Mouse (Mus musculus): ENCODE measurements around the gene Ifitm5. TPM values are rescaled to one million over a fixed set of nuclear protein-coding genes. Genes with fewer than 3 reads are reported as not detected.
A peak's percentile ranks its signal among the peaks of the same experiment; 100 is the strongest.

Ifitm5 gene
- polyA plus RNA-seq, 1 experiment: 1.8 TPM

DNA sequence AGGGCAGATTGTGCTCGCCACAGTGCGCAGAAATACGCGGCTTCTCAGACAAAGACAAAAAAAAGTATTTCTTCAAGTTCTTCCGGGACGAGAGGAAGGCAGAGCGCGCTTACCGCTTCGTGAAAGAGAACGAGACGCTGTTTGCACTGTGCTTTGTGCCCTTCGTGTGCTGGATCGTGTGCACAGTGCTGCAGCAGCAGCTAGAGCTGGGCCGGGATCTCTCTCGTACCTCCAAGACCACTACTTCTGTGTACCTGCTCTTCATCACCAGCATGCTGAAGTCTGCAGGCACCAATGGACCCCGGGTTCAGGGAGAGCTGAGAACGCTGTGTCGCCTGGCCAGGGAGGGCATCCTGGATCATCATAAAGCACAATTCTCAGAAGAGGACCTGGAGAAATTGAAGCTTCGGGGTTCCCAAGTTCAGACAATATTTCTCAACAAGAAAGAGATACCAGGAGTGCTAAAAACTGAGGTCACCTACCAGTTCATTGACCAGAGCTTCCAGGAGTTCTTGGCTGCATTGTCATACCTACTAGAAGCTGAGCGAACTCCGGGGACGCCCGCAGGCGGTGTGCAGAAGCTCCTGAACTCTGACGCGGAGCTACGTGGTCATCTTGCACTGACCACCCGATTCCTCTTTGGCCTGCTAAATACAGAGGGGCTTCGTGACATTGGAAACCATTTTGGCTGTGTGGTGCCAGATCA, 26.9 kb downstream of the Ifitm5 start:
- Histone ChIP-seq H3K9ac (ENCODE audit: low read depth, poor library complexity, severe bottlenecking) (0 out of 2 replicates have a peak overlapping the region, but pooled peaks have one; percentile 11), H3K27ac (ENCODE audit: insufficient read depth, low read length) (no peak overlapping the region), H3K27me3 (ENCODE audit: control insufficient read depth, insufficient read depth, low read length, poor library complexity, severe bottlenecking) (no peaks in the 10 kb centered on the region), H3K4me3 (ENCODE audit: low read depth, low read length) (peak overlapping the region; percentile 53), H3K36me3 (ENCODE audit: control insufficient read depth, insufficient read depth, low read length, poor library complexity, severe bottlenecking) (no peaks in the 10 kb centered on the region), H3K4me1 (ENCODE audit: control insufficient read depth, insufficient read depth, low read length) (no peaks in the 10 kb centered on the region), H3K9me3 (replicated peaks; ENCODE audit: control insufficient read depth, insufficient read depth, low read length, poor library complexity, severe bottlenecking) (no peaks in the 10 kb centered on the region)
- TF ChIP-seq CTCF (IDR thresholded peaks at IDR 0.05; ENCODE audit: low read depth, low read length): no peak
- no peak for TF ChIP-seq POLR2A (IDR thresholded peaks at IDR 0.05; ENCODE audit: insufficient read depth, low read length)
- no peak for TF ChIP-seq EP300 (IDR thresholded peaks at IDR 0.05; ENCODE audit: insufficient read depth, low read depth, low read length)

DNA sequence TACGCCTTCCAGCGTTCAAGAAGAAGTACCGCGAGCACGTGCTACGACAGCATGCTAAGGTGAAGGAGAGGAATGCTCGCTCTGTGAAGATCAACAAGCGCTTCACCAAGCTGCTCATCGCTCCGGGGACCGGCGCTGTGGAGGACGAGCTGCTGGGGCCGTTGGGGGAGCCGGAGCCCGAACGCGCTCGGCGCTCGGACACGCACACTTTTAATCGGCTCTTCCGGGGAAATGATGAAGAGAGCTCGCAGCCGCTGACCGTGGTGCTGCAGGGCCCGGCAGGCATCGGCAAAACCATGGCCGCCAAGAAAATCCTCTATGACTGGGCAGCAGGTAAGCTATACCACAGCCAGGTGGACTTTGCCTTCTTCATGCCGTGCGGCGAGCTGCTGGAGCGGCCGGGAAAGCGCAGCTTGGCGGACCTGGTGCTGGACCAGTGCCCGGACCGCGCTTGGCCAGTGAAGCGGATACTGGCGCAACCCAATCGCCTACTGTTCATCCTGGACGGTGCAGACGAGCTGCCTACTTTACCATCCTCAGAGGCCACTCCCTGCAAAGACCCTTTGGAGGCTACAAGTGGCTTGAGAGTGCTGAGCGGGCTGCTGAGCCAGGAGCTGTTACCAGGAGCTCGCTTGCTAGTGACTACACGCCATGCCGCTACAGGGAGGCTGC, 27.6 kb downstream of the Ifitm5 start:
- TF ChIP-seq CTCF (IDR thresholded peaks at IDR 0.05; ENCODE audit: low read depth, low read length) (no peak), POLR2A (IDR thresholded peaks at IDR 0.05; ENCODE audit: insufficient read depth, low read length) (no peak)
- no peaks in the 10 kb centered on the region for H3K9me3 ChIP-seq (replicated peaks; ENCODE audit: control insufficient read depth, insufficient read depth, low read length, poor library complexity, severe bottlenecking)
- H3K27me3 ChIP-seq (ENCODE audit: control insufficient read depth, insufficient read depth, low read length, poor library complexity, severe bottlenecking): no peaks in the 10 kb centered on the region
- H3K9ac ChIP-seq (ENCODE audit: low read depth, poor library complexity, severe bottlenecking): peak overlapping the region; percentile 11; the same call in 1 of the 2 replicates
- no peak overlapping the region for H3K27ac ChIP-seq (ENCODE audit: insufficient read depth, low read length)
- peak overlapping the region; percentile 53 for H3K4me3 ChIP-seq (ENCODE audit: low read depth, low read length)
- H3K36me3 ChIP-seq (ENCODE audit: control insufficient read depth, insufficient read depth, low read length, poor library complexity, severe bottlenecking): no peaks in the 10 kb centered on the region
- H3K4me1 ChIP-seq (ENCODE audit: control insufficient read depth, insufficient read depth, low read length): no peaks in the 10 kb centered on the region

DNA sequence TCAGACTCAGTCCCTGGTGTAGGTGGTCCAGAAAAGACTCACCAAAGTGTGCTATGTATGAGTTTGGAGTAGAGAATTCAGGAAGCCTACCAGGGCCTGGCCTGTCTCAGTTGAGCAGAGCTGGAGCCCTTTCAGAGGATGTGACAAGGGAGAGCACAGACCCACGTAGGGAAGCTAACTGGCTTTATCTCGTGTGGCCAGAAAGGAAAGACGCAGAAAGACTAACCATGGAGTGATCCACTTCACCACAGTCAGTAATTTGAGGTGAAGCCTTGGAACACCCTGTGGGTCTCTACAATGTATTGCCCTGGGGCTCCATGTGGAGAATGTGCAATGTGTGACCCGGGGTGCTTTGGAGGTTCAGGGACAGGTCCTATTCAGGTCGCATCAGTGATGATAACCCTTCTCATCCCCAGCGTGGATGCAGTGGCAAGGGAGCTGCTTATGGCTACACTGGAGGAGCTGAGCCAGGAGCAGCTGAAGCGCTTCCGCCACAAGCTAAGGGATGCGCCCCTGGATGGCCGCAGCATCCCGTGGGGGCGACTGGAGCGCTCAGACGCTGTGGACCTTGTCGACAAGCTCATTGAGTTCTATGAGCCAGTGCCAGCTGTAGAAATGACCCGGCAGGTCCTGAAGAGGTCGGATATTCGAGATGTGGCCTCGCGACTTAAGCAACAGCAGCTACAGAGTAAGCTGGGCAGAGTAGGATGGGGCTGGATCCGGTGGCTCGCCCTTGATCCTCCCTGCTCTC, 28.7 kb downstream of the Ifitm5 start:
- H3K9me3 ChIP-seq (replicated peaks; ENCODE audit: control insufficient read depth, insufficient read depth, low read length, poor library complexity, severe bottlenecking): no peaks in the 10 kb centered on the region
- no peak overlapping the region for H3K9ac ChIP-seq (ENCODE audit: low read depth, poor library complexity, severe bottlenecking)
- no peaks in the 10 kb centered on the region for H3K36me3 ChIP-seq (ENCODE audit: control insufficient read depth, insufficient read depth, low read length, poor library complexity, severe bottlenecking)
- H3K4me1 ChIP-seq (ENCODE audit: control insufficient read depth, insufficient read depth, low read length): no peaks in the 10 kb centered on the region
- no peak overlapping the region for H3K4me3 ChIP-seq (ENCODE audit: low read depth, low read length)
- H3K27ac ChIP-seq (ENCODE audit: insufficient read depth, low read length): no peak overlapping the region
- H3K27me3 ChIP-seq (ENCODE audit: control insufficient read depth, insufficient read depth, low read length, poor library complexity, severe bottlenecking): no peaks in the 10 kb centered on the region
- TF ChIP-seq EP300 (IDR thresholded peaks at IDR 0.05; ENCODE audit: insufficient read depth, low read depth, low read length) (no peak), CTCF (IDR thresholded peaks at IDR 0.05; ENCODE audit: low read depth, low read length) (no peak), POLR2A (IDR thresholded peaks at IDR 0.05; ENCODE audit: insufficient read depth, low read length) (no peak)

DNA sequence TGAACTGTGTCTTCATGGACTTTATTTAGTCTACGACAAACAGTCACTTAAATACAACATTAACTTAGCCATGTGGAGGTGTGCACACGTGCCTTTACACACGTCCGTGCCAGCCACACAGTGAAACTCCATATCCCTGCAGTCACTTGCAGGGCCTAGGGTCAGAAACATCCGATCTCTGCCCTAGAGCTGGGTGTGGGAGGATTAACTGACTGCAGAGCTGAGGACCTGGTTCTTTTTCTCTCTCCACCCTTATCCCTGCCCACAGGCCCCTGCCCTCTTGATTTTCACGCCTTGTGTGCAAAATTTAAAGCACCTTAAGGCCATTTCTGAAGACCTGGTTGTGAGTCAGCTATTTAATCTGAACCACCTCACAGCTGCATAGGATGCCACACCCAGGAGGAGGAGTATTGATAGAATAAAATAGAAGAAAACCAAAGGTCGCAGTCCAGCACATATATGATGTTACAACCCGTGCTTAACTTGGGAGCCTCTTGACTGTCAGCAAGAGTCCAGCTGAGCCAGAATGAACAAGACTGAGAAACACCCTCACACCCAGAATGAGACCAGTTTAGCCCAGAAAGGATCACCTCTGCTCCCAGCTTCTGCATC, 29.6 kb downstream of the Ifitm5 start, which contains the start of gene Nlrp6:
Gene Nlrp6, plus strand, starts transcription at position 485 of the 612 bp plus-strand sequence.
- H3K9me3 ChIP-seq (replicated peaks; ENCODE audit: control insufficient read depth, insufficient read depth, low read length, poor library complexity, severe bottlenecking): no peaks in the 10 kb centered on the region
- no peak within 1 kb of the TSS for H3K9ac ChIP-seq (ENCODE audit: low read depth, poor library complexity, severe bottlenecking)
- no peak within 1 kb of the TSS for H3K27ac ChIP-seq (ENCODE audit: insufficient read depth, low read length)
- H3K36me3 ChIP-seq (ENCODE audit: control insufficient read depth, insufficient read depth, low read length, poor library complexity, severe bottlenecking): no peaks in the 10 kb centered on the region
- TF ChIP-seq CTCF (IDR thresholded peaks at IDR 0.05; ENCODE audit: low read depth, low read length): no peak
- no peak for TF ChIP-seq POLR2A (IDR thresholded peaks at IDR 0.05; ENCODE audit: insufficient read depth, low read length)
- no peak for TF ChIP-seq EP300 (IDR thresholded peaks at IDR 0.05; ENCODE audit: insufficient read depth, low read depth, low read length)
- no peaks in the 10 kb centered on the region for H3K27me3 ChIP-seq (ENCODE audit: control insufficient read depth, insufficient read depth, low read length, poor library complexity, severe bottlenecking)
- H3K4me1 ChIP-seq (ENCODE audit: control insufficient read depth, insufficient read depth, low read length): no peaks in the 10 kb centered on the region
- H3K4me3 ChIP-seq (ENCODE audit: low read depth, low read length): no peak within 1 kb of the TSS

DNA sequence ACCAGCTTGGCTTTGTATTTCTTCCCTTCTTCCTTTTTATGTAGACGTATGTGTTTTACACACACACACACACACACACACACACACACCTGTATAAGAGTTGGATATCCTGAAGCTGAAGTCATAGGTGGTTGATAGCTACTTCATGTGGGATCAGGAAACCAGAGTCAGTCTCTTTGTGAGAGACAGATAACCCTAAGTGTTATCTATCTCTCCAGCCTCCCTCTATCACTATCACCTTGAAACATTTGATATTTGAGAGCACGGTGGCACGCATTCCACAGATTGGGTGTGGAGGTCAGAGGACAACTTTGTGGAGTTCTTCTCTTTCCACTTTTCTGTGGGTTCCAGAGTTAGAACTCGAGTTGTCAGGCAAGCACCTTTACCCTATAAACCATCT, 30.2 kb downstream of the Ifitm5 start:
- H3K9ac ChIP-seq (ENCODE audit: low read depth, poor library complexity, severe bottlenecking): no peak overlapping the region
- no peaks in the 10 kb centered on the region for H3K4me1 ChIP-seq (ENCODE audit: control insufficient read depth, insufficient read depth, low read length)
- no peaks in the 10 kb centered on the region for H3K36me3 ChIP-seq (ENCODE audit: control insufficient read depth, insufficient read depth, low read length, poor library complexity, severe bottlenecking)
- no peaks in the 10 kb centered on the region for H3K9me3 ChIP-seq (replicated peaks; ENCODE audit: control insufficient read depth, insufficient read depth, low read length, poor library complexity, severe bottlenecking)
- H3K4me3 ChIP-seq (ENCODE audit: low read depth, low read length): no peak overlapping the region
- H3K27ac ChIP-seq (ENCODE audit: insufficient read depth, low read length): no peak overlapping the region
- no peak for TF ChIP-seq CTCF (IDR thresholded peaks at IDR 0.05; ENCODE audit: low read depth, low read length)
- H3K27me3 ChIP-seq (ENCODE audit: control insufficient read depth, insufficient read depth, low read length, poor library complexity, severe bottlenecking): no peaks in the 10 kb centered on the region

All from ES-Bruce4 (cell line).